Mouse (Mus musculus): ENCODE results near the gene Zfp831. TPM values are rescaled to one million over a fixed set of nuclear protein-coding genes. Genes with fewer than 3 reads are reported as not detected.

The Zfp831 gene
- polyA plus RNA-seq, 1 experiment from 2014 or later: not detected

DNA sequence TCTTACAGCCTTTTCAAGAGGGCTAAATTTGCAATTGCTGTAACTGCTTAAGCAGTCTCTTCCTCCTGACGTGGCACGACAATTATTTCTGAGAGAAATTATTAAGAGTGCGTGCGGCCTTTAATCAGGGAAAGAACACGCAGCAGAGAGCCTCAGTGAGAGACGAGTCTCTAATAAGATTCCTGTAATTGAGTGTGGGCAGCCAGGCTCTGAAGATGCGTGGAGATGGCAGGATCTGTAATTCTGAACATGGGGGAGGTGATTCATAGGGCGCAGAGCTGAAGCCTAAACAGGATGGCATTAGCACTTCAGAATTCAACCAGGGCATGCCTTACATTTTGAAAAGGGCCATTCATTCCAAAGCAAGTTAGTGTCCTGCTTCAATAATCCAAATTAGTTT is 58.0 kb downstream of the Zfp831 start:
- no peak overlapping the region for H3K27ac ChIP-seq (ENCODE audit: low read depth, low read length)
- H3K9ac ChIP-seq (ENCODE audit: low read length): no peak overlapping the region
- H3K36me3 ChIP-seq (ENCODE audit: control insufficient read depth, insufficient read depth, low read length): no peaks in the 10 kb centered on the region
- no peaks in the 10 kb centered on the region for H3K4me1 ChIP-seq (ENCODE audit: control insufficient read depth, insufficient read depth, low read length)
- ATAC-seq (ENCODE audit: insufficient read depth, low FRiP score, low TSS enrichment) (no peak), DNase-seq (ENCODE audit: low spot score) (no peak)
- 86% methylated on average over 8 of the region's 8 CpGs for WGBS
- no peaks in the 10 kb centered on the region for H3K27me3 ChIP-seq (ENCODE audit: control insufficient read depth, insufficient read depth, low read length)
- no peak overlapping the region for H3K4me3 ChIP-seq (ENCODE audit: low read depth, low read length)
- H3K9me3 ChIP-seq (ENCODE audit: control insufficient read depth, low read length): no peaks in the 10 kb centered on the region
- H3K4me2 ChIP-seq (ENCODE audit: low read depth): no peak overlapping the region

DNA sequence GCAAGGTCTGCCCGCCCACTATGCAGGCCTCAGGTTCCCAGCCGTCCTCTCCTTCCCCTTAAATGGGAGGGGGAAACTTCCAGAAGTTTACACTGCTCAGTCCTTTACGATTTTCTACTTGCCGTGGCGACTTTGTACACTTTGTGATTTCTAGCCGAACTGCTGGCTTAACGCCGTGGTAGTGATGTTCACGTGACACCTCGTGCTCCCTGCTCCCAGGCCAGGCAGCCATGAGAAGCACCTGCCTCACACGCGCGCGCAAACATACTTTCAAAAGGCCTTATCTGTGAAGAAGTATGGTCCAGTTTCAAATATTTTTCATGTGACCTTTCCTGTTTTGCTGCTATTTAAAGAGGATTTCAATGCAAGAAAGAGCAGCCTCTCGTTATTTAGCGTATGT is 63.8 kb downstream of the Zfp831 start:
- no peak overlapping the region for H3K4me2 ChIP-seq (ENCODE audit: low read depth)
- no peaks in the 10 kb centered on the region for H3K9me3 ChIP-seq (ENCODE audit: control insufficient read depth, low read length)
- ATAC-seq (ENCODE audit: insufficient read depth, low FRiP score, low TSS enrichment): no peak
- no peaks in the 10 kb centered on the region for H3K36me3 ChIP-seq (ENCODE audit: control insufficient read depth, insufficient read depth, low read length)
- H3K4me1 ChIP-seq (ENCODE audit: control insufficient read depth, insufficient read depth, low read length): no peaks in the 10 kb centered on the region
- H3K4me3 ChIP-seq (ENCODE audit: low read depth, low read length): no peak overlapping the region
- H3K27ac ChIP-seq (ENCODE audit: low read depth, low read length): no peak overlapping the region
- no peak for DNase-seq (ENCODE audit: low spot score)
- no peak overlapping the region for H3K9ac ChIP-seq (ENCODE audit: low read length)
- no peaks in the 10 kb centered on the region for H3K27me3 ChIP-seq (ENCODE audit: control insufficient read depth, insufficient read depth, low read length)
- 94% methylated on average over 16 of the region's 16 CpGs for WGBS

DNA sequence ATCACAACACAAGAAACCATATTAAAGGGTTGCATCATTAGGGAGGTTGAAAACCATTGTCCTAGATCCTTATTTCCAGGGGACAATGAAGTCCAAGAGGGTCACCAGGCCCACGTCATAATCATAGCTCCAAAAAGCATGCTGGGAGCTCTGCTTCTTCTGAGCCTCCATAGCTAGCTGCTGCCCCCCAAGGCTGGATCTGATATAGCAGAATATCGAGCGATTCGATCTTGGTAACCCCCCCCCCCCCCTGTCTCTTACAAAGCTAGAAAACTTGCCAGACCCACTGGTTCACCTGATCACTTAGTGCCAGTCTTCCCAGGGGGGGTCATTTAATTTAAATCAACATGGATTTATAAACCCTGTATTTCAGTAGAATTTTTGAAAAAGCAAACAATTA is 65.3 kb downstream of the Zfp831 start:
- no peak for DNase-seq (ENCODE audit: low spot score)
- no peak overlapping the region for H3K4me3 ChIP-seq (ENCODE audit: low read depth, low read length)
- WGBS: 90% methylated on average over 4 of the region's 4 CpGs
- no peaks in the 10 kb centered on the region for H3K9me3 ChIP-seq (ENCODE audit: control insufficient read depth, low read length)
- no peak overlapping the region for H3K9ac ChIP-seq (ENCODE audit: low read length)
- H3K4me2 ChIP-seq (ENCODE audit: low read depth): no peak overlapping the region
- no peaks in the 10 kb centered on the region for H3K27me3 ChIP-seq (ENCODE audit: control insufficient read depth, insufficient read depth, low read length)
- no peaks in the 10 kb centered on the region for H3K36me3 ChIP-seq (ENCODE audit: control insufficient read depth, insufficient read depth, low read length)
- H3K27ac ChIP-seq (ENCODE audit: low read depth, low read length): no peak overlapping the region
- ATAC-seq (ENCODE audit: insufficient read depth, low FRiP score, low TSS enrichment): no peak
- H3K4me1 ChIP-seq (ENCODE audit: control insufficient read depth, insufficient read depth, low read length): no peaks in the 10 kb centered on the region

DNA sequence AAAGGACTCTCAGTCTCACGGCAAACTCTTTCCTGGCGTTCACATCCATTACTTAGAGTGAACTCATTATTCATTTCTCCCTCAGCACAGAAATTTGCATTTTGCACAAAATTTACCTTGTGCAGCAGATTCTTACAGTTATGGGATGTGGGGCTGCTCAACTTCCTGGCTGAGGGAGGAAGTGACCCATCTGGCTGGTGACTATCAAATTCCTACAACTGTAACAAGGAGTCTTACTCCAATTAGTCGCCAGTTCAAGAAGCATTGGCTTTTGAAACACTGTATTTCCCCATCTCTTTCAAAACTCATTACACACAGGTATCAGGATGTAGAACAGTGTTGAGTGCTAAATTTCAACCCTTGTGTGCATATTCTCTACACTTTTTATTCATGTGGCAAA is 66.9 kb downstream of the Zfp831 start:
- Histone ChIP-seq H3K36me3 (ENCODE audit: control insufficient read depth, insufficient read depth, low read length) (no peaks in the 10 kb centered on the region), H3K9ac (ENCODE audit: low read length) (no peak overlapping the region), H3K27ac (ENCODE audit: low read depth, low read length) (no peak overlapping the region), H3K27me3 (ENCODE audit: control insufficient read depth, insufficient read depth, low read length) (no peaks in the 10 kb centered on the region), H3K4me2 (ENCODE audit: low read depth) (no peak overlapping the region), H3K4me3 (ENCODE audit: low read depth, low read length) (no peak overlapping the region), H3K4me1 (ENCODE audit: control insufficient read depth, insufficient read depth, low read length) (no peaks in the 10 kb centered on the region), H3K9me3 (ENCODE audit: control insufficient read depth, low read length) (no peaks in the 10 kb centered on the region)
- no peak for DNase-seq (ENCODE audit: low spot score)
- 78% methylated on average over 3 of the region's 3 CpGs for WGBS
- ATAC-seq (ENCODE audit: insufficient read depth, low FRiP score, low TSS enrichment): no peak

DNA sequence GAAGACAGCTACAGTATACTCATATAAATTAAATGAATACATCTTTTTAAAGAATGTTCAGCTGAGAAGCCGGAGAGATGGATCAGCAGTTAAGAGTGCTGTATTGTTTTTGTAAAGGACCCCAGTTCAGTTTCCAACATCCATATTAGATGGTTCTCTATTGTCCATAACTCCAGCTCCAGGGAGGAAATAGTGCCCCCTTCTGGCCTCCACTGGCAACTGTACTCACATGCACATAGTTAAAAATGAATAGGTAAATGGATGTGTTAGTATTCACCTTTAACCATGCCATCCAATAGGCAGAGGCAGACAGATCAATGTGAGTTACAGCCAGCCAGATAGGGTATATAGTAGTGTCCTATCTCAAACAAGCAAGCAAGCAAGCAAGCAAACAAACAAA is 68.7 kb downstream of the Zfp831 start:
- H3K4me1 ChIP-seq (ENCODE audit: control insufficient read depth, insufficient read depth, low read length): no peaks in the 10 kb centered on the region
- 100% methylated on average over 1 of the region's 1 CpGs for WGBS
- H3K4me2 ChIP-seq (ENCODE audit: low read depth): no peak overlapping the region
- H3K9ac ChIP-seq (ENCODE audit: low read length): no peak overlapping the region
- no peak for ATAC-seq (ENCODE audit: insufficient read depth, low FRiP score, low TSS enrichment)
- H3K36me3 ChIP-seq (ENCODE audit: control insufficient read depth, insufficient read depth, low read length): no peaks in the 10 kb centered on the region
- no peaks in the 10 kb centered on the region for H3K9me3 ChIP-seq (ENCODE audit: control insufficient read depth, low read length)
- no peaks in the 10 kb centered on the region for H3K27me3 ChIP-seq (ENCODE audit: control insufficient read depth, insufficient read depth, low read length)
- no peak overlapping the region for H3K27ac ChIP-seq (ENCODE audit: low read depth, low read length)
- no peak overlapping the region for H3K4me3 ChIP-seq (ENCODE audit: low read depth, low read length)
- no peak for DNase-seq (ENCODE audit: low spot score)

DNA sequence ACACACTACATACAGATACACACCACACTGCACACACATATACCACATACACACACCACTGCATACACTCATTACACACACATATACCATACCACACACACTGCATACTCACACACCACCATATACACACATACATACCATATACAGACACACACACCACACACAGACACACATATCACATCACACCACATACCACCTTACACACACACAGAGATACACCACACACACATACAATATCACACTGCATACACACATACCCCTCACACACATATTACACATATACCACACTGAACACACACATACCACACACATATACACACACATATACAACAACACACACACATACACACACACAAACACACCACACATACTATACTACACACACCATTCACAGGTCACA is 72.6 kb downstream of the Zfp831 start:
- Histone ChIP-seq H3K4me1 (ENCODE audit: control insufficient read depth, insufficient read depth, low read length) (no peaks in the 10 kb centered on the region), H3K27ac (ENCODE audit: low read depth, low read length) (no peak overlapping the region), H3K9ac (ENCODE audit: low read length) (no peak overlapping the region), H3K9me3 (ENCODE audit: control insufficient read depth, low read length) (no peaks in the 10 kb centered on the region), H3K36me3 (ENCODE audit: control insufficient read depth, insufficient read depth, low read length) (no peaks in the 10 kb centered on the region), H3K27me3 (ENCODE audit: control insufficient read depth, insufficient read depth, low read length) (no peaks in the 10 kb centered on the region), H3K4me3 (ENCODE audit: low read depth, low read length) (no peak overlapping the region), H3K4me2 (ENCODE audit: low read depth) (no peak overlapping the region)
- DNase-seq (ENCODE audit: low spot score) (no peak), ATAC-seq (ENCODE audit: insufficient read depth, low FRiP score, low TSS enrichment) (no peak)

DNA sequence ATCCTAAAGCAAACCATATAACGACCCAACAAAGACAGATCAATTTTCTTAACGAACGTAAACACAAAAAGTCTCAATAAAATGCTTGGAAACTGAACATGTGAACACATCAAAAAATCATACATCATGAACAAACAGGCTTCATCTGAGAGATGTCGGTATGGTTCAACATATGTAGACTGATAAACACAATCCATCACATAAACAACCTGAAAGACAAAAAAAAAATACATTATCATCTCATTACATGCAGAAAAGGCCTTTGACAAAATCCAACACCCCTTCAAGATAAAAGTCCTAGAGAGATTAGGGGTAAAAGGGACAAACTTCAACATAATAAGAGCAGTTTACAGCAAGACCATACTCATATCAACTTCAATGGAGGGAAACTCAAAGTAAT is 74.5 kb downstream of the Zfp831 start:
- Histone ChIP-seq H3K27ac (ENCODE audit: low read depth, low read length) (no peak overlapping the region), H3K36me3 (ENCODE audit: control insufficient read depth, insufficient read depth, low read length) (no peaks in the 10 kb centered on the region), H3K4me1 (ENCODE audit: control insufficient read depth, insufficient read depth, low read length) (no peaks in the 10 kb centered on the region), H3K9ac (ENCODE audit: low read length) (no peak overlapping the region), H3K27me3 (ENCODE audit: control insufficient read depth, insufficient read depth, low read length) (no peaks in the 10 kb centered on the region), H3K9me3 (ENCODE audit: control insufficient read depth, low read length) (no peaks in the 10 kb centered on the region), H3K4me2 (ENCODE audit: low read depth) (no peak overlapping the region), H3K4me3 (ENCODE audit: low read depth, low read length) (no peak overlapping the region)
- WGBS: 90% methylated on average over 4 of the region's 4 CpGs
- DNase-seq (ENCODE audit: low spot score) (no peak), ATAC-seq (ENCODE audit: insufficient read depth, low FRiP score, low TSS enrichment) (no peak)

DNA sequence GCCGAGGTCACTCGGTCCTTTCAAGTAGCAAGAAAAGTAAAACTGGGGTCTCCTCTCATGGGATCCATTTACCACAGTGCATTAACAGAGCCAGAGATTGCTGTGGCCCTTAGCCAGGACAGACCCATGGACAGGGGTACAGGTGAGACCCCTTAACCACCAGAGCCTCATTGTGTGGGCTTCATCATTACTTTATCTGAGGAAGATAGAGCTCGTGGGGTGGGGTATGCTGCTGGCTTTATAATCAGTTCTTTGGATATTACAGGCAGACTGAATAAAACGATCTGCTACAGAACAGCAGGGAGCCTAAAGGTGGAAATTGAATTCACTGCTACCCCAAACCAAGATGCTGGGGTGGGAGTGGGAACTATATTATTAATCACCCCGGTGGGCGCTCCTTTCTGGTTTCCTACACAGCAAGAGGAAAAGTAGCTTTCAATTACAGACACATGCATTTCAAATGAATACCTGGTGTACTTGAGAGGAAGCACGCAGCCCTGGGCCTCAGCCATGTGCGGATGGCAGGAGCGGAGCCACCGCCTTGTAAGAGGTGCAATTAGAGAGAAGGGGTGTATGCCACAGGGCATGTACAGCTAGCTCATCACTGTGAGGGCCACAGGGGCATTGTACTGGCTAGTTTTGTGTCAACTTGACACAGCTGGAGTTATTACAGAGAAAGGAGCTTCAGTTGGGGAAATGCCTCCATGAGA is 83.9 kb downstream of the Zfp831 start:
- Histone ChIP-seq H3K4me3 (ENCODE audit: low read depth, low read length) (no peak overlapping the region), H3K4me2 (ENCODE audit: low read depth) (no peak overlapping the region), H3K27me3 (ENCODE audit: control insufficient read depth, insufficient read depth, low read length) (no peaks in the 10 kb centered on the region), H3K9me3 (ENCODE audit: control insufficient read depth, low read length) (no peaks in the 10 kb centered on the region), H3K9ac (ENCODE audit: low read length) (no peak overlapping the region), H3K36me3 (ENCODE audit: control insufficient read depth, insufficient read depth, low read length) (no peaks in the 10 kb centered on the region), H3K4me1 (ENCODE audit: control insufficient read depth, insufficient read depth, low read length) (no peaks in the 10 kb centered on the region), H3K27ac (ENCODE audit: low read depth, low read length) (no peak overlapping the region)
- DNase-seq (ENCODE audit: low spot score) (no peak), ATAC-seq (ENCODE audit: insufficient read depth, low FRiP score, low TSS enrichment) (no peak)
- 76% methylated on average over 10 of the region's 10 CpGs for WGBS

DNA sequence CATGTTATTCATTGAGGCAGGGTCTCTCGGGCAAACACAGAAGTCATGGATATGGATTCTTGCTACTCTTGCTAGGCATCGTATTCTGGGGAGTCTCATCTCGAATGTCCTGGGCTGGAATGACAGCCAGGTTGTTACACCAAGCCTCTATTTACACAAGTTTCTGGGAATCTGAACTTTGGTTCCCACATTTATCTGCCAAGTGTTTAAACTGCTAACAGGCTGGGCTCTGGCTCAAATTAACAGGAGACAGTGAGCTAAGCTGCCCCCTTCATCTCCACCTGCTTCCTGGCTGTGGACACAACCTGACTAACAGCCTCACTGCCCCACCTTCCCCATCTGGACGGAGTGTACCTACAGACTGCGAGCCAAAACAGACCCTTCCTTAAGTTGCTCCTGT is 88.6 kb downstream of the Zfp831 start:
- Histone ChIP-seq H3K9me3 (ENCODE audit: control insufficient read depth, low read length) (no peaks in the 10 kb centered on the region), H3K9ac (ENCODE audit: low read length) (no peak overlapping the region), H3K4me1 (ENCODE audit: control insufficient read depth, insufficient read depth, low read length) (no peaks in the 10 kb centered on the region), H3K4me2 (ENCODE audit: low read depth) (no peak overlapping the region), H3K36me3 (ENCODE audit: control insufficient read depth, insufficient read depth, low read length) (no peaks in the 10 kb centered on the region), H3K4me3 (ENCODE audit: low read depth, low read length) (no peak overlapping the region), H3K27ac (ENCODE audit: low read depth, low read length) (no peak overlapping the region), H3K27me3 (ENCODE audit: control insufficient read depth, insufficient read depth, low read length) (no peaks in the 10 kb centered on the region)
- DNase-seq (ENCODE audit: low spot score) (no peak), ATAC-seq (ENCODE audit: insufficient read depth, low FRiP score, low TSS enrichment) (no peak)
- WGBS: 83% methylated on average over 5 of the region's 5 CpGs

Measured in neural tube, embryonic 11.5 days (tissue).